Mouse (Mus musculus) embryonic facial prominence, embryonic 15.5 days (tissue): ENCODE results near the gene Klhl10. TPM values are rescaled to one million over a fixed set of nuclear protein-coding genes. Genes with fewer than 3 reads are reported as not detected.

Experiments
- ATAC-seq: fragments of 200-750 bp; cut with Nextera tagmentation; 2 replicates; pipeline ENCODE4 v1.8.0; 2017; ENCODE audit warnings: low read depth, moderate TSS enrichment; ENCODE audit not compliant: insufficient number of reproducible peaks, low FRiP score, low TSS enrichment
- H3K27ac ChIP-seq: fragments of 300-500 bp; sonication (generic); replicated peaks from 2 replicates; pipeline ENCODE4 v1.5.1; 2015; ENCODE audit warnings: mild to moderate bottlenecking, inconsistent platforms
- H3K27me3 ChIP-seq: fragments of 300-500 bp; sonication (generic); 2 replicates; pipeline ENCODE4 v1.6.1; 2015; ENCODE audit warnings: inconsistent platforms
- H3K36me3 ChIP-seq: fragments of 300-500 bp; sonication (generic); 2 replicates; pipeline ENCODE4 v1.6.1; 2015; ENCODE audit warnings: mild to moderate bottlenecking, inconsistent platforms
- H3K4me1 ChIP-seq: fragments of 300-500 bp; sonication (generic); 2 replicates; pipeline ENCODE4 v1.6.1; 2015; ENCODE audit warnings: inconsistent platforms
- H3K4me2 ChIP-seq: fragments of 300-500 bp; sonication (generic); replicated peaks from 2 replicates; pipeline ENCODE4 v1.6.1; 2015; ENCODE audit warnings: mild to moderate bottlenecking, inconsistent platforms
- H3K4me3 ChIP-seq: fragments of 300-500 bp; sonication (generic); replicated peaks from 2 replicates; pipeline ENCODE4 v1.5.1; 2015; ENCODE audit warnings: mild to moderate bottlenecking, inconsistent platforms
- H3K9ac ChIP-seq: fragments of 300-500 bp; sonication (generic); 2 replicates; pipeline ENCODE4 v1.6.1; 2015; ENCODE audit warnings: inconsistent platforms
- H3K9me3 ChIP-seq: fragments of 300-500 bp; sonication (generic); replicated peaks from 2 replicates; pipeline ENCODE4 v1.6.1; 2016; ENCODE audit warnings: inconsistent platforms
- WGBS: fragments of 180-500 bp; shearing (Covaris S2); methylation state at CpG from one replicate; pipeline ENCODE4 v1.1.7; 2015; 5-methylcytosine and 5-hydroxymethylcytosine counted together
- polyA plus RNA-seq: library from polyadenylated mRNA; unstranded; fragments of >200 nt; fragmentation: Nextera tagmentation; extraction: Ambion mirVana; gene quantifications from 2 replicates; pipeline ENCODE4 v1.2.1, GENCODE M21; 2015

The Klhl10 gene
- polyA plus RNA-seq, 1 experiment from 2014 or later, result 1.1 TPM

- H3K9me3 ChIP-seq, result no peaks in the 10 kb centered on the region
- H3K27ac ChIP-seq, result peak overlapping the region; percentile 17; the same call in 1 of the 2 replicates
- peaks cover 20% of the 10 kb centered on the region for H3K36me3 ChIP-seq
- 76% methylated on average over 3 of the region's 3 CpGs for WGBS
- H3K4me3 ChIP-seq, result no peak overlapping the region
- no peak overlapping the region for H3K9ac ChIP-seq
- peaks cover 46% of the 10 kb centered on the region for H3K4me1 ChIP-seq
- no peak overlapping the region for H3K4me2 ChIP-seq
- no peak for ATAC-seq
- no peaks in the 10 kb centered on the region for H3K27me3 ChIP-seq
These were observed 32.0 kb upstream of the Klhl10 start for GRCm38 (mm10) chr11:100409686-100410085.

- no peak for ATAC-seq
- H3K36me3 ChIP-seq, result peaks cover 20% of the 10 kb centered on the region
- 69% methylated on average over 11 of the region's 11 CpGs for WGBS
- no peak overlapping the region for H3K4me3 ChIP-seq
- peak overlapping the region; percentile 48; the same call in 1 of the 2 replicates for H3K27ac ChIP-seq
- no peaks in the 10 kb centered on the region for H3K27me3 ChIP-seq
- no peaks in the 10 kb centered on the region for H3K9me3 ChIP-seq
- H3K4me2 ChIP-seq, result peak overlapping the region; percentile 79
- H3K9ac ChIP-seq, result no peak overlapping the region
- H3K4me1 ChIP-seq, result peaks cover 57% of the 10 kb centered on the region
These were observed 30.0 kb upstream of the Klhl10 start for GRCm38 (mm10) chr11:100411736-100412135.

- H3K4me1 ChIP-seq, result peaks cover 60% of the 10 kb centered on the region
- WGBS, result 65% methylated on average over 11 of the region's 11 CpGs
- no peaks in the 10 kb centered on the region for H3K27me3 ChIP-seq
- no peaks in the 10 kb centered on the region for H3K9me3 ChIP-seq
- H3K4me3 ChIP-seq, result peak overlapping the region; percentile 57
- ATAC-seq, result no peak
- H3K36me3 ChIP-seq, result peaks cover 15% of the 10 kb centered on the region
- peak overlapping the region; percentile 79 for H3K4me2 ChIP-seq
- peak overlapping the region; percentile 66 for H3K9ac ChIP-seq
- no peak overlapping the region; the same call in 1 of the 2 replicates for H3K27ac ChIP-seq
These were observed 28.2 kb upstream of the Klhl10 start for GRCm38 (mm10) chr11:100413541-100413940.

- H3K4me3 ChIP-seq, result peak within 1 kb of the TSS; percentile 57
- no peaks in the 10 kb centered on the region for H3K9me3 ChIP-seq
- ATAC-seq, result peak; percentile 95
- H3K27ac ChIP-seq, result peak within 1 kb of the TSS; percentile 94
- peaks cover 60% of the 10 kb centered on the region for H3K4me1 ChIP-seq
- H3K9ac ChIP-seq, result peak within 1 kb of the TSS; percentile 66
- H3K36me3 ChIP-seq, result peaks cover 11% of the 10 kb centered on the region
- H3K27me3 ChIP-seq, result no peaks in the 10 kb centered on the region
- peak within 1 kb of the TSS; percentile 79 for H3K4me2 ChIP-seq
- under 1% methylated on average over 92 of the region's 93 CpGs for WGBS
These were observed 27.4 kb upstream of the Klhl10 start, which contains the start of gene P3h4 for GRCm38 (mm10) chr11:100414021-100414913. TSS of gene P3h4 (minus strand) at chr11:100414836.

- no peaks in the 10 kb centered on the region for H3K9me3 ChIP-seq
- peak within 1 kb of the TSS; percentile 57 for H3K4me3 ChIP-seq
- H3K4me1 ChIP-seq, result peaks cover 60% of the 10 kb centered on the region
- no peaks in the 10 kb centered on the region for H3K27me3 ChIP-seq
- peak; percentile 64 for ATAC-seq
- H3K27ac ChIP-seq, result peak within 1 kb of the TSS; percentile 94
- peaks cover 5% of the 10 kb centered on the region; the same call in 1 of the 2 replicates for H3K36me3 ChIP-seq
- under 1% methylated on average over 31 of the region's 31 CpGs for WGBS
- peak within 1 kb of the TSS; percentile 79 for H3K4me2 ChIP-seq
- peak within 1 kb of the TSS; percentile 66 for H3K9ac ChIP-seq
These were observed 26.5 kb upstream of the Klhl10 start, which contains the start of gene Fkbp10 for GRCm38 (mm10) chr11:100414914-100415822. TSS of gene Fkbp10 (plus strand) at chr11:100415697.

GRCm38 (mm10) chr11:100421537-100421936 is 20.2 kb upstream of the Klhl10 start:
- Histone ChIP-seq H3K9me3 (no peaks in the 10 kb centered on the region), H3K4me2 (no peak overlapping the region), H3K4me1 (peaks cover 14% of the 10 kb centered on the region), H3K27me3 (no peaks in the 10 kb centered on the region), H3K9ac (no peak overlapping the region), H3K4me3 (no peak overlapping the region), H3K27ac (no peak overlapping the region), H3K36me3 (peaks cover 48% of the 10 kb centered on the region)
- WGBS, result 61% methylated on average over 8 of the region's 8 CpGs
- ATAC-seq, result no peak

- no peaks in the 10 kb centered on the region for H3K27me3 ChIP-seq
- H3K9ac ChIP-seq, result no peak overlapping the region
- no peak for ATAC-seq
- WGBS, result 89% methylated on average over 7 of the region's 7 CpGs
- H3K4me3 ChIP-seq, result no peak overlapping the region
- H3K36me3 ChIP-seq, result peaks cover 47% of the 10 kb centered on the region
- no peak overlapping the region for H3K27ac ChIP-seq
- H3K4me2 ChIP-seq, result no peak overlapping the region
- H3K4me1 ChIP-seq, result no peaks in the 10 kb centered on the region
- H3K9me3 ChIP-seq, result no peaks in the 10 kb centered on the region
These were observed 17.9 kb upstream of the Klhl10 start for GRCm38 (mm10) chr11:100423836-100424235.

- Histone ChIP-seq H3K4me1 (no peaks in the 10 kb centered on the region), H3K36me3 (peaks cover 56% of the 10 kb centered on the region), H3K4me3 (no peak overlapping the region), H3K4me2 (no peak overlapping the region), H3K9ac (no peak overlapping the region), H3K27me3 (no peaks in the 10 kb centered on the region), H3K27ac (no peak overlapping the region), H3K9me3 (no peaks in the 10 kb centered on the region)
- WGBS, result 31% methylated on average over 7 of the region's 7 CpGs
- ATAC-seq, result no peak
These were observed 15.9 kb upstream of the Klhl10 start for GRCm38 (mm10) chr11:100425851-100426250.

GRCm38 (mm10) chr11:100426820-100427219 is 14.9 kb upstream of the Klhl10 start:
- H3K36me3 ChIP-seq, result peaks cover 52% of the 10 kb centered on the region

GRCm38 (mm10) chr11:100428612-100429199 is 13.0 kb upstream of the Klhl10 start:
- 54% methylated on average over 9 of the region's 9 CpGs for WGBS
- Histone ChIP-seq H3K4me1 (no peaks in the 10 kb centered on the region), H3K36me3 (peaks cover 43% of the 10 kb centered on the region), H3K27me3 (no peaks in the 10 kb centered on the region), H3K9ac (no peak overlapping the region), H3K4me2 (no peak overlapping the region), H3K27ac (no peak overlapping the region), H3K4me3 (no peak overlapping the region), H3K9me3 (no peaks in the 10 kb centered on the region)
- no peak for ATAC-seq

More at GRCm38 (mm10) chr11:100426820-100427219, 14.9 kb upstream of the Klhl10 start:
- Histone ChIP-seq H3K4me3 (no peak overlapping the region), H3K27ac (no peak overlapping the region), H3K4me1 (no peaks in the 10 kb centered on the region), H3K9ac (no peak overlapping the region), H3K27me3 (no peaks in the 10 kb centered on the region), H3K9me3 (no peaks in the 10 kb centered on the region), H3K4me2 (no peak overlapping the region)
- WGBS, result 89% methylated on average over 3 of the region's 3 CpGs
- ATAC-seq, result no peak
